Mouse (Mus musculus) kidney, postnatal 14 days (tissue): Measurements from ENCODE around the gene Tmed10.

ENCODE experiments used
- DNase-seq: peaks from one replicate; pipeline ENCODE4 v3.0.0; 2022; ENCODE audit warnings: mixed read lengths

Gene Tmed10

GRCm38 (mm10) chr12:85305247-85305892 lies 69.3 kb downstream of the Tmed10 start:
- peak; percentile 90 for DNase-seq

- peak; percentile 14 for DNase-seq
Measured at GRCm38 (mm10) chr12:85304725-85305124, 69.9 kb downstream of the Tmed10 start.

- DNase-seq = no peak
Measured at GRCm38 (mm10) chr12:85303256-85303655, 71.4 kb downstream of the Tmed10 start.

GRCm38 (mm10) chr12:85298835-85299180 lies 75.8 kb downstream of the Tmed10 start:
- DNase-seq = peak; percentile 17

GRCm38 (mm10) chr12:85298127-85298834 lies 76.4 kb downstream of the Tmed10 start:
- peak; percentile 53 for DNase-seq

GRCm38 (mm10) chr12:85297345-85297997 lies 77.2 kb downstream of the Tmed10 start:
- DNase-seq = no peak

- no peak for DNase-seq
Measured at GRCm38 (mm10) chr12:85296915-85297314, 77.7 kb downstream of the Tmed10 start.

GRCm38 (mm10) chr12:85295506-85295905 lies 79.1 kb downstream of the Tmed10 start:
- no peak for DNase-seq

- DNase-seq = no peak
Measured at GRCm38 (mm10) chr12:85292906-85293305, 81.7 kb downstream of the Tmed10 start.

GRCm38 (mm10) chr12:85292288-85292687 lies 82.4 kb downstream of the Tmed10 start:
- no peak for DNase-seq

- peak; percentile 33 for DNase-seq
Measured at GRCm38 (mm10) chr12:85291541-85291940, 83.1 kb downstream of the Tmed10 start.

GRCm38 (mm10) chr12:85290633-85291032 lies 84.0 kb downstream of the Tmed10 start:
- peak; percentile 45 for DNase-seq
